Mouse (Mus musculus) hindbrain, embryonic 11.5 days (tissue): ENCODE measurements around the gene Art5. TPM values are rescaled to one million over a fixed set of nuclear protein-coding genes. Genes with fewer than 3 reads are reported as not detected.

Experiments
- ATAC-seq: fragments of 200-750 bp; cut with Nextera tagmentation; 2 replicates; pipeline ENCODE4 v1.8.0; 2017; ENCODE audit warnings: mild to moderate bottlenecking, moderate TSS enrichment, moderate library complexity; ENCODE audit not compliant: low FRiP score
- DNase-seq: peaks from one replicate; pipeline ENCODE4 v3.0.0-alpha.2; 2015; ENCODE audit warnings: low spot score
- H3K27ac ChIP-seq: fragments of 300-500 bp; sonication (generic); 2 replicates; pipeline ENCODE4 v1.5.1; 2014; ENCODE audit warnings: mild to moderate bottlenecking, low read depth, low read length
- H3K27me3 ChIP-seq: fragments of 300-500 bp; sonication (generic); 2 replicates; pipeline ENCODE4 v1.6.1; 2014; ENCODE audit warnings: mild to moderate bottlenecking, low read length, moderate library complexity, mixed read lengths; ENCODE audit not compliant: control insufficient read depth, insufficient read depth
- H3K36me3 ChIP-seq: fragments of 300-500 bp; sonication (generic); 2 replicates; pipeline ENCODE4 v1.6.1; 2014; ENCODE audit warnings: mild to moderate bottlenecking, low read length, moderate library complexity, mixed read lengths; ENCODE audit not compliant: control insufficient read depth, insufficient read depth
- H3K4me1 ChIP-seq: fragments of 300-500 bp; sonication (generic); replicated peaks from 2 replicates; pipeline ENCODE4 v1.6.1; 2014; ENCODE audit warnings: low read length, mixed read lengths; ENCODE audit not compliant: control insufficient read depth, insufficient read depth
- H3K4me2 ChIP-seq: fragments of 300-500 bp; sonication (generic); replicated peaks from 2 replicates; pipeline ENCODE4 v1.6.1; 2014; ENCODE audit warnings: mild to moderate bottlenecking, low read depth, low read length
- H3K4me3 ChIP-seq: fragments of 300-500 bp; sonication (generic); 2 replicates; pipeline ENCODE4 v1.5.1; 2014; ENCODE audit warnings: low read depth, low read length
- H3K9ac ChIP-seq: fragments of 300-500 bp; sonication (generic); 2 replicates; pipeline ENCODE4 v1.6.1; 2014; ENCODE audit warnings: low read depth, low read length
- H3K9me3 ChIP-seq: fragments of 300-500 bp; sonication (generic); 2 replicates; pipeline ENCODE4 v1.6.1; 2016; ENCODE audit warnings: low read length; ENCODE audit not compliant: control insufficient read depth
- WGBS: fragments of 180-500 bp; shearing (Covaris S2); extraction: QIAGEN DNeasy Blood & Tissue Kit; methylation state at CpG from one replicate; pipeline ENCODE4 v1.1.7; 2014; 5-methylcytosine and 5-hydroxymethylcytosine counted together
- polyA plus RNA-seq: library from polyadenylated mRNA; unstranded; fragments of >200 nt; fragmentation: Nextera tagmentation; extraction: Ambion mirVana; gene quantifications from 2 replicates; pipeline ENCODE4 v1.2.1, GENCODE M21; 2014

Art5 gene
- polyA plus RNA-seq, 1 experiment from 2014 or later, result 2.3 TPM

GRCm38 (mm10) chr7:102109746-102110145 is 457 bp upstream of the Art5 start:
- H3K9ac ChIP-seq, result no peak overlapping the region
- no peak overlapping the region for H3K4me2 ChIP-seq
- 92% methylated on average over 4 of the region's 4 CpGs for WGBS
- ATAC-seq (no peak), DNase-seq (no peak)
- no peak overlapping the region for H3K27ac ChIP-seq
- no peaks in the 10 kb centered on the region for H3K27me3 ChIP-seq
- H3K9me3 ChIP-seq, result no peaks in the 10 kb centered on the region
- H3K4me1 ChIP-seq, result no peaks in the 10 kb centered on the region; the same call in 1 of the 2 replicates
- no peak overlapping the region for H3K4me3 ChIP-seq
- H3K36me3 ChIP-seq, result no peaks in the 10 kb centered on the region

GRCm38 (mm10) chr7:102108206-102108605 is 1.1 kb downstream of the Art5 start:
- H3K36me3 ChIP-seq, result no peaks in the 10 kb centered on the region
- WGBS, result 86% methylated on average over 1 of the region's 1 CpGs
- no peak overlapping the region for H3K27ac ChIP-seq
- H3K9ac ChIP-seq, result no peak overlapping the region
- no peak overlapping the region for H3K4me2 ChIP-seq
- no peaks in the 10 kb centered on the region for H3K9me3 ChIP-seq
- DNase-seq (no peak), ATAC-seq (no peak)
- no peak overlapping the region for H3K4me3 ChIP-seq
- H3K4me1 ChIP-seq, result no peaks in the 10 kb centered on the region; the same call in 1 of the 2 replicates
- no peaks in the 10 kb centered on the region for H3K27me3 ChIP-seq

GRCm38 (mm10) chr7:102106700-102107141 is 2.6 kb downstream of the Art5 start:
- no peak overlapping the region; the same call in 1 of the 2 replicates for H3K9ac ChIP-seq
- H3K4me1 ChIP-seq, result peaks cover 3% of the 10 kb centered on the region; the same call in 1 of the 2 replicates
- H3K9me3 ChIP-seq, result no peaks in the 10 kb centered on the region
- H3K27ac ChIP-seq, result no peak overlapping the region
- H3K36me3 ChIP-seq, result no peaks in the 10 kb centered on the region
- WGBS, result 17% methylated on average over 23 of the region's 23 CpGs
- H3K4me3 ChIP-seq, result peak overlapping the region; percentile 4; the same call in 1 of the 2 replicates
- H3K27me3 ChIP-seq, result no peaks in the 10 kb centered on the region
- ATAC-seq (peak; percentile 17; the same call in 1 of the 2 replicates), DNase-seq (peak; percentile 26)
- peak overlapping the region; percentile 30 for H3K4me2 ChIP-seq

- ATAC-seq (no peak), DNase-seq (no peak)
- peaks cover 8% of the 10 kb centered on the region for H3K4me1 ChIP-seq
- no peak overlapping the region for H3K27ac ChIP-seq
- no peak overlapping the region for H3K4me2 ChIP-seq
- no peaks in the 10 kb centered on the region for H3K9me3 ChIP-seq
- no peaks in the 10 kb centered on the region for H3K36me3 ChIP-seq
- no peaks in the 10 kb centered on the region for H3K27me3 ChIP-seq
- no peak overlapping the region for H3K4me3 ChIP-seq
- WGBS, result 82% methylated on average over 5 of the region's 5 CpGs
- no peak overlapping the region for H3K9ac ChIP-seq
Observed at GRCm38 (mm10) chr7:102104126-102104525, 5.2 kb downstream of the Art5 start.

GRCm38 (mm10) chr7:102103555-102103954 is 5.7 kb downstream of the Art5 start:
- WGBS, result 92% methylated on average over 2 of the region's 2 CpGs
- H3K36me3 ChIP-seq, result no peaks in the 10 kb centered on the region
- no peak overlapping the region for H3K9ac ChIP-seq
- ATAC-seq (no peak), DNase-seq (no peak)
- H3K27me3 ChIP-seq, result no peaks in the 10 kb centered on the region
- no peaks in the 10 kb centered on the region for H3K9me3 ChIP-seq
- H3K4me1 ChIP-seq, result peaks cover 8% of the 10 kb centered on the region
- H3K4me3 ChIP-seq, result no peak overlapping the region
- no peak overlapping the region for H3K27ac ChIP-seq
- H3K4me2 ChIP-seq, result no peak overlapping the region

- no peaks in the 10 kb centered on the region for H3K9me3 ChIP-seq
- H3K4me1 ChIP-seq, result peaks cover 8% of the 10 kb centered on the region
- no peak overlapping the region for H3K9ac ChIP-seq
- WGBS, result 48% methylated on average over 6 of the region's 6 CpGs
- no peak for DNase-seq
- no peak overlapping the region for H3K4me3 ChIP-seq
- ATAC-seq, result peak; percentile 6; the same call in 1 of the 2 replicates
- H3K36me3 ChIP-seq, result no peaks in the 10 kb centered on the region
- H3K4me2 ChIP-seq, result no peak overlapping the region
- H3K27me3 ChIP-seq, result no peaks in the 10 kb centered on the region
- H3K27ac ChIP-seq, result no peak overlapping the region
Observed at GRCm38 (mm10) chr7:102102696-102103095, 6.6 kb downstream of the Art5 start.

GRCm38 (mm10) chr7:102102241-102102640 is 7.0 kb downstream of the Art5 start:
- no peak overlapping the region for H3K9ac ChIP-seq
- peaks cover 8% of the 10 kb centered on the region for H3K4me1 ChIP-seq
- H3K27ac ChIP-seq, result 0 out of 2 replicates have a peak overlapping the region, but pooled peaks have one; percentile 18
- no peaks in the 10 kb centered on the region for H3K27me3 ChIP-seq
- 45% methylated on average over 8 of the region's 8 CpGs for WGBS
- DNase-seq (peak; percentile 32), ATAC-seq (peak; percentile 34; the same call in 1 of the 2 replicates)
- H3K4me3 ChIP-seq, result no peak overlapping the region
- H3K9me3 ChIP-seq, result no peaks in the 10 kb centered on the region
- H3K36me3 ChIP-seq, result no peaks in the 10 kb centered on the region
- no peak overlapping the region for H3K4me2 ChIP-seq

- Histone ChIP-seq H3K9ac (no peak within 1 kb of the TSS), H3K27ac (0 out of 2 replicates have a peak within 1 kb of the TSS, but pooled peaks have one; percentile 18), H3K27me3 (no peaks in the 10 kb centered on the region), H3K4me1 (peaks cover 8% of the 10 kb centered on the region), H3K9me3 (no peaks in the 10 kb centered on the region), H3K4me2 (no peak within 1 kb of the TSS), H3K4me3 (no peak within 1 kb of the TSS), H3K36me3 (no peaks in the 10 kb centered on the region)
- ATAC-seq (no peak), DNase-seq (peak; percentile 16)
- WGBS, result 30% methylated on average over 5 of the region's 5 CpGs
Observed at GRCm38 (mm10) chr7:102101487-102101886, 7.8 kb downstream of the Art5 start, which contains the start of gene Art1. TSS of gene Art1 (plus strand) at chr7:102101743.

GRCm38 (mm10) chr7:102100868-102101267 is 8.4 kb downstream of the Art5 start:
- Histone ChIP-seq H3K36me3 (no peaks in the 10 kb centered on the region), H3K27ac (no peak overlapping the region), H3K9me3 (no peaks in the 10 kb centered on the region), H3K27me3 (no peaks in the 10 kb centered on the region), H3K4me1 (peaks cover 8% of the 10 kb centered on the region), H3K4me2 (no peak overlapping the region), H3K9ac (no peak overlapping the region), H3K4me3 (no peak overlapping the region)
- DNase-seq (no peak), ATAC-seq (no peak)
- 67% methylated on average over 5 of the region's 5 CpGs for WGBS
